Mouse (Mus musculus) embryonic fibroblast, embryonic 13.5 days (primary cell): ENCODE results near the gene Zbtb12. TPM values are rescaled to one million over a fixed set of nuclear protein-coding genes. Genes with fewer than 3 reads are reported as not detected.

ENCODE experiments used
- H3K27ac ChIP-seq: 2 replicates; pipeline ENCODE4 v1.5.1; 2012; ENCODE audit warnings: low read length, control low read depth, inconsistent platforms; ENCODE audit not compliant: insufficient read depth
- H3K4me1 ChIP-seq: 2 replicates; pipeline ENCODE4 v1.6.1; 2011; ENCODE audit warnings: low read length; ENCODE audit not compliant: control insufficient read depth, insufficient read depth
- H3K4me3 ChIP-seq: 2 replicates; pipeline ENCODE4 v1.5.1; 2011; ENCODE audit warnings: mild to moderate bottlenecking, control low read depth, low read length; ENCODE audit not compliant: insufficient read depth
- CTCF ChIP-seq: IDR thresholded peaks from 2 replicates; pipeline ENCODE4 v1.5.1; 2011; ENCODE audit warnings: mild to moderate bottlenecking, control low read depth, low read length, moderate library complexity, borderline replicate concordance; ENCODE audit not compliant: insufficient read depth
- POLR2A ChIP-seq: IDR thresholded peaks from 2 replicates; pipeline ENCODE4 v1.6.1; 2011; ENCODE audit warnings: low read depth, mild to moderate bottlenecking, control low read depth, low read length, moderate library complexity
- polyA plus RNA-seq: library from polyadenylated mRNA; stranded (reverse); fragments of >200 nt; gene quantifications from 2 replicates; pipeline ENCODE4 v1.2.4, GENCODE M21; 2011; ENCODE audit warnings: low read depth; ENCODE audit not compliant: missing spikeins, insufficient read length

Gene Zbtb12
- polyA plus RNA-seq, 1 experiment: 16.2 TPM

GRCm38 (mm10) chr17:34865981-34866380, 13.3 kb upstream of the Zbtb12 start:
- H3K27ac ChIP-seq: no peak overlapping the region
- TF ChIP-seq CTCF (no peak), POLR2A (no peak)
- no peaks in the 10 kb centered on the region for H3K4me1 ChIP-seq
- no peak overlapping the region for H3K4me3 ChIP-seq

DNA sequence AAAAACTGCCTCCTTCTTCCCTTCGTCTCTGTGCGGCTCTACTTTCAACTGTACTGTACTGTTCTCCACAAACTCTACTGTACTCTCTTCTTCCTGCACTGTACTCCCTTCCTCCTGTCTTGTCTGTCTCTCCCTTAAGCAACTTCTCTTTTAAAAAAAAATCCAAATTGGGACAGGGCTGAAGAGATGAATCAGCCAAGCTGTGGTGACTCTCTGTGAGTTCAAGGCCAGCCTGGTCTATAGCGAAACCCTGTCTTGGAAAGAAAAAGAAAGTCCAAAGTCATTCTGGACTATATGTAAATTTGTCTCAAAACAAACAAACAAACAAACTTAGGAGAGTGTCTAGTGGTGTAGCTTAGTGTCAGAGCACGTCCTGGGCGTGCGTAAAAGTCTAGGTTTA, 5.0 kb upstream of the Zbtb12 start:
- H3K4me3 ChIP-seq: no peak overlapping the region
- H3K4me1 ChIP-seq: no peaks in the 10 kb centered on the region
- H3K27ac ChIP-seq: no peak overlapping the region
- no peak for TF ChIP-seq POLR2A
- TF ChIP-seq CTCF: no peak

- Histone ChIP-seq H3K4me1 (peaks cover 12% of the 10 kb centered on the region), H3K27ac (no peak overlapping the region), H3K4me3 (no peak overlapping the region)
- TF ChIP-seq POLR2A (no peak), CTCF (no peak)
These were observed 1.9 kb downstream of the Zbtb12 start for GRCm38 (mm10) chr17:34881166-34881565.

DNA sequence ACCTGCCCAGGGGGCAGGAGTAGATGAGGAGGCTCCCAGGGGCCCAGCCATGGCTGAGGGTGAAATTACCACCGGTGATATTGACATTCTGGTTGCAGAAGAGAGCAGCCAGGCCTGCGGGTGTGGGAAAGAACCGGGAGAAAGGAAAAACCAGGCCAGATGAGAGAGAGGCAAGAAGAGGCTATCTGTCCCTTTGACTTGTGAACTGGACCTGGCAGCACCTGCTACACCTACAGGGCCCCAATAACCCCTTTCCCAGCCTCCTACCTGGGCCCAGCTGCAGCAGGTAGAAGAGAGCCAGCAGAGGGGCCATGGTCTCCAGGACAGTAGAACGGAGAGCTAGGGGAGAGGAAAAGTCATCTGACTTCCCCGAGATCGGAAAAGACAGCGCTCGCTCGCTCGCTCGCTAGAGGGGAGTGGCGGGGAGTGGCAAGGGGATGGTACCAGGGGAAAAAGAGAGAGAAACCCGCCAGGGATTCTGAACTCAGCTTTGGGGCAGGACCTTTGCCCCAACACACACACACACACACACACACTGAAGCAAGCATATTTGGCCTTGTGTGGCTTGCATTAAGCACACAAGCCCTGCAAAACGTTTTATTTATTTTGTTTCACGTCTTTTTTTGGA, 2.5 kb downstream of the Zbtb12 start, which contains the start of gene Gm20547:
TSS of gene Gm20547 (minus strand) at position 360 of the 628 bp plus-strand sequence.
- no peak within 1 kb of the TSS for H3K27ac ChIP-seq
- TF ChIP-seq POLR2A (no peak), CTCF (no peak)
- H3K4me3 ChIP-seq: no peak within 1 kb of the TSS
- H3K4me1 ChIP-seq: peaks cover 17% of the 10 kb centered on the region

- H3K4me1 ChIP-seq: peaks cover 17% of the 10 kb centered on the region
- TF ChIP-seq CTCF (peak; percentile 18; the same call in 1 of the 2 replicates), POLR2A (no peak)
- no peak overlapping the region for H3K27ac ChIP-seq
- H3K4me3 ChIP-seq: no peak overlapping the region
These were observed 4.0 kb downstream of the Zbtb12 start for GRCm38 (mm10) chr17:34883332-34883731.

DNA sequence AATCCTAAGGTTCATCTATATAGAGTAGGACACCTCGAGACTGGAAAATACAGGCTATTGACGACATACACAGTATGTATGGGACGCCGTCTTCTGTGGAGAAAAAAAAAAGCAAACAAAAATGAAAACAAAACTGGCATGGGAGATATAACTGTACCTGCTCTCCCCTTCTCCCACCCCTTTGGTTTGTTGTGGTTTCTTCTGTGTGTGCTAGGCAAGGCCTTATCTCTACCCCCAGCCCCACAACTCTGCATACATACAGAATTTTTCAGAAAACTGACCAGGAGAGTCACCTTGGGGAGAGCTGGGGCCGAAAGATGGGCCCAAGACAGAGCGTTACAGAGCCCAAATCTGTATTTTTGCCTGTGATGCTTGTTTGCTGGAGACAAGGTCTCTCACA, 5.4 kb downstream of the Zbtb12 start:
- Histone ChIP-seq H3K4me1 (peaks cover 17% of the 10 kb centered on the region), H3K4me3 (no peak overlapping the region), H3K27ac (peak overlapping the region; percentile 44; the same call in 1 of the 2 replicates)
- TF ChIP-seq CTCF (no peak), POLR2A (no peak)

GRCm38 (mm10) chr17:34885615-34886014, 6.3 kb downstream of the Zbtb12 start:
- no peak overlapping the region for H3K4me3 ChIP-seq
- peaks cover 17% of the 10 kb centered on the region for H3K4me1 ChIP-seq
- peak overlapping the region; percentile 72; the same call in 1 of the 2 replicates for H3K27ac ChIP-seq
- TF ChIP-seq POLR2A: no peak
- no peak for TF ChIP-seq CTCF

DNA sequence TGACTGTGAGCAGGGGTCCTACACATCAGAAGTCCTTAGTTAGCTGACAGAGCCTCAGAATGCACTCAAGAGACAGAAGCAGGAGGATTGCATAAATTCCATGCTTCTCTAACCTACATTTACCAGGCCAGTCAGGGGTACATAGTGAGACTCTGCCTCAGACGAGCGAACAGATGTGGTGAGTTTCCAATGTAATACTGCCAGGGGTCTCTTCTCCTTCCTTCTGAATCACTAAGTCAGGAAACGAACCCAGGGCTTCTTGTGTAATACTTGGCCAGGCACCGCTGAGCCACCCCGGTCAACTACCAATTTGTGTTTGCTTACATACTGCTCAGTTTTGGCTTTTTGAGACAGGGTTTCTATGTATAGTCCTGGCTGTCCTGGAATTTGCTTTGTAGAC, 8.7 kb downstream of the Zbtb12 start:
- TF ChIP-seq POLR2A (no peak), CTCF (no peak)
- H3K4me1 ChIP-seq: peaks cover 13% of the 10 kb centered on the region
- H3K27ac ChIP-seq: no peak overlapping the region

DNA sequence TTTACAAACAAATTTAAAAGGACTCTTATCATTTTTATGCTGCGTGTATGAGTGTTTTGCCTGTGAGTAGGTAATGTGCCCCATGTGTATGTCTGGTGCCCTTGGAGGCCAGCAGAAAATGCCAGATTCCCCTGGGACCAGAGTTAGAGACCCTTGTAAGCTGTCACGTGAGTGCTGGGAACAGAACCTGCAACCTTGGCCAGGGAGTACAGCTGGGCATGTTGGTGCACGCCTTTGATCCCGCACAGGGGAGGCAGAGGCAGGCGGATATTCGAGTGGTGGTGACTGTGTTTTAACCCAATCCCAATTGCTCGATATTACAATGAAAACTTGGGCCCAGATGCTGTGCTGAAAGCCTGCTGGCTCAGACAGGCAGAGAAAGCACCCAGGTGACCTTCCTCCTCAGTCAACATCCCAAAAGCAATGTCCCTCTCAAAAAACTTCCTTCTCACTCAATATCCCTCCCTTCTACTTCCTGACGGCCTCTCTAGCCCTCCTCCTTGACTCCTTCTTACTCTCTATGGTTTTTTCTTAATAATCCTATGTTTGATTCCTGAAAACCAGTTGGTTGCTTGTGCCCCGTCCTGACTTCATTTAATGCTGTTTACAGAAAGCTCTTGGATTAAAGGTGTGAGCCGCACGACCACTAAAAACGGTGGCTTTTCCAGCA, 10.9 kb downstream of the Zbtb12 start:
- TF ChIP-seq POLR2A (no peak), CTCF (no peak)
- peaks cover 9% of the 10 kb centered on the region for H3K4me1 ChIP-seq
- no peak overlapping the region for H3K27ac ChIP-seq
- no peak overlapping the region for H3K4me3 ChIP-seq

More for the DNA sequence above, 8.7 kb downstream of the Zbtb12 start:
- H3K4me3 ChIP-seq: no peak overlapping the region

DNA sequence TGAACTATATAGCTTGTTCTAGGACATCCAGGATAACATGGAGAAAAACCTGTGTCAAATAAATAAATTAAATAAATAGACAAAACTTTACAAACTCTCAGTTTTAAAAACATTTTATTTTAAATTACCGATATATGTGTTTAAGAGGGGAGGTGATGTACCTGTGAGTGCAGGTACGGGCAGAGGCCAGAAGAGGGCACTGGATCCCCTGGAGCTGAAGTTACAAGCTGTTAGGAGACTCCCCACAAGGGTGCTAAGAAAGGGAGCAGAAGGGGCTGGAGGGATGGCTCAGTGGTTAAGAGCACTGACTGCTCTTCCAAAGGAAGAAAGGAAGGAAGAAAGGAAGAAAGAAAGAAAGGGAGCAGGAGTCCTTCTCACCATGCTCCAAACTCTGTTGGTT, 12.1 kb downstream of the Zbtb12 start:
- H3K27ac ChIP-seq: no peak overlapping the region
- 0 out of 2 replicates have a peak, but pooled peaks cover 3% of the 10 kb centered on the region for H3K4me1 ChIP-seq
- no peak overlapping the region for H3K4me3 ChIP-seq
- TF ChIP-seq CTCF (no peak), POLR2A (no peak)
